ENCODE assay signal across 25 mouse cellular contexts in the genomic region with DNA sequence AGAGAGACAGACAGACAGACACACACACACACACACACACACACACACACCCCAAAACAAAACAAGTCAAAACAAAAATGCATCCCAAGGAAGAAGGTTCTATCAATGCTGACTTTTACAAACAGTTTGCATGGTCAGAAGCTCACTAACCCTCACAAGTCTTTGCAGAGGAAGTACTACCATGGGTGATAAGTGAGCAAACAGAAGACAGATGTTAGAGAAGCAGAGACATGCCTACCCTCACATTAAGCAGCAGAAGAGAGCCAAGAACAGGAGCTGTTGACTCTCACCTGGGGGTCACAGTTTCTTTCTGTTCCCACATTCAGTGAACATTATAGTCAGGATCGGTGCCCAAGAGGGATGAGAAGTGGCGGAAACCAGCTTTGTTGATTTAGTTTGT. TPM values are rescaled to one million over a fixed set of nuclear protein-coding genes. Genes with fewer than 3 reads are reported as not detected.
DNase-seq lines count a peak whose midpoint lies in the region; ATAC-seq lines count a peak whose summit lies in the region.
"Had no signal": no experiment of that assay in that cellular context is flagged by ENCODE, and none has a peak within 500 bp of the region (broad histone marks: within the 10 kb centered on the region; RNA-seq: fewer than 3 reads in every experiment).

No protein-coding gene starts in this region.

- H3K27me3 ChIP-seq in splenic B cell, adult 2 months (ENCODE audit: control insufficient read depth, insufficient read depth, low read length, poor library complexity, severe bottlenecking), result no peaks in the 10 kb centered on the region
- H3K27me3 ChIP-seq: embryonic facial prominence, embryonic 13.5 days; embryonic facial prominence, embryonic 15.5 days; forebrain, embryonic 12.5 days had no signal

- H3K36me3 ChIP-seq in splenic B cell, adult 2 months (ENCODE audit: control insufficient read depth, insufficient read depth, low read length, poor library complexity, severe bottlenecking), result peaks cover 13% of the 10 kb centered on the region
- H3K36me3 ChIP-seq: embryonic facial prominence, embryonic 13.5 days; embryonic facial prominence, embryonic 15.5 days; forebrain, embryonic 10.5 days; forebrain, embryonic 12.5 days had no signal

- ATAC-seq in CD4-positive, CD25-positive, alpha-beta regulatory T cell, adult 4 months, result no peak
- ATAC-seq: forebrain, embryonic 14.5 days; forebrain, embryonic 16.5 days had no signal

- peak; percentile 59 for DNase-seq in CD4-positive, CD25-positive, alpha-beta regulatory T cell, adult 2 months (ENCODE audit: low read depth, low spot score)
- DNase-seq in CD4-positive helper T cell, adult 2 months (ENCODE audit: low read depth, low spot score), result peak; percentile 46
- DNase-seq in splenic B cell, adult 2 months (ENCODE audit: low read depth, low spot score), result peak; percentile 44
- no peak for DNase-seq in thymus, postnatal 36 days
- DNase-seq: adrenal gland, adult 2 months; adrenal gland, postnatal 10 days; adrenal gland, postnatal 25 days; B cell, adult 2 months; cerebellum, adult 11 months; cerebellum, adult 18-20 months; cerebellum, adult 8-10 months; cerebellum, adult 9-11 months; cerebellum, postnatal 14 days; cerebellum, postnatal 36 days; embryo, embryonic 11 days had no signal

RNA-seq across cellular contexts. Expression of a gene that starts 6.0 kb away (rescaled TPM):
- polyA plus RNA-seq in CD4-positive, CD25-positive, alpha-beta regulatory T cell, adult 4 months (2017; shearing (Covaris generic)), result 100 to 1,000 TPM; 420 to 532 TPM
- polyA plus RNA-seq: adrenal gland, adult 2 months; brain, embryonic 14.5 days; embryonic facial prominence, embryonic 11.5 days; embryonic facial prominence, embryonic 13.5 days; erythroblast, embryonic 14.5 days; forebrain, embryonic 10.5 days; forebrain, embryonic 12.5 days; forebrain, embryonic 14.5 days; forebrain, embryonic 16.5 days had no signal

RNA-seq across cellular contexts. Expression of a gene that starts 10.5 kb away (rescaled TPM):
- polyA plus RNA-seq in CD4-positive, CD25-positive, alpha-beta regulatory T cell, adult 4 months (2017; shearing (Covaris generic)), result 10 to 100 TPM; 13.4 to 20.1 TPM
- polyA plus RNA-seq: erythroblast, embryonic 14.5 days had no signal

RNA-seq across cellular contexts. Expression of a gene that starts 36.4 kb away (rescaled TPM):
- 1,000 to 10,000 TPM; 2,426 to 2,599 TPM for polyA plus RNA-seq in CD4-positive, CD25-positive, alpha-beta regulatory T cell, adult 4 months (2017; shearing (Covaris generic))
- polyA plus RNA-seq: brain, embryonic 14.5 days; embryonic facial prominence, embryonic 11.5 days; embryonic facial prominence, embryonic 15.5 days; forebrain, embryonic 10.5 days; forebrain, embryonic 12.5 days; forebrain, embryonic 14.5 days; forebrain, embryonic 16.5 days had no signal

RNA-seq across cellular contexts. Expression of a gene that starts 36.6 kb away (rescaled TPM):
- 1,000 to 10,000 TPM; 1,239 to 1,299 TPM for polyA plus RNA-seq in CD4-positive, CD25-positive, alpha-beta regulatory T cell, adult 4 months (2017; shearing (Covaris generic))
- polyA plus RNA-seq: erythroblast, embryonic 14.5 days had no signal

RNA-seq across cellular contexts. Expression of a gene that starts 56.9 kb away (rescaled TPM):
- 1 to 10 TPM; 3.9 to 6.3 TPM for polyA plus RNA-seq in CD4-positive, CD25-positive, alpha-beta regulatory T cell, adult 4 months (2017; shearing (Covaris generic))
- polyA plus RNA-seq: brain, embryonic 14.5 days; erythroblast, embryonic 14.5 days; forebrain, embryonic 12.5 days; forebrain, embryonic 14.5 days; forebrain, embryonic 16.5 days had no signal

Comparison
In these comparisons a context has a peak if more than half of its experiments do, and no peak if none do; other contexts are left out.
1. DNase-seq: peak in CD4-positive, CD25-positive, alpha-beta regulatory T cell, adult 2 months (single experiment), CD4-positive helper T cell, adult 2 months (single experiment) and splenic B cell, adult 2 months (single experiment); none in thymus, postnatal 36 days (0 of 2).